Mouse (Mus musculus) kidney, embryonic 16.5 days (tissue): ENCODE data around the gene Tbx4. TPM values are rescaled to one million over a fixed set of nuclear protein-coding genes. Genes with fewer than 3 reads are reported as not detected.

Experiments
- ATAC-seq: fragments of 200-750 bp; cut with Nextera tagmentation; 2 replicates; pipeline ENCODE4 v1.8.0; 2017; ENCODE audit warnings: moderate TSS enrichment; ENCODE audit not compliant: low FRiP score, low TSS enrichment
- H3K27ac ChIP-seq: fragments of 300-500 bp; sonication (generic); 2 replicates; pipeline ENCODE4 v1.5.1; 2014; ENCODE audit warnings: low read length
- H3K27me3 ChIP-seq: fragments of 300-500 bp; sonication (generic); 2 replicates; pipeline ENCODE4 v1.6.1; 2014; ENCODE audit warnings: low read length, control low read depth, mixed read lengths; ENCODE audit not compliant: insufficient read depth
- H3K36me3 ChIP-seq: fragments of 300-500 bp; sonication (generic); 2 replicates; pipeline ENCODE4 v1.6.1; 2014; ENCODE audit warnings: low read length, control low read depth, mixed read lengths; ENCODE audit not compliant: insufficient read depth
- H3K4me1 ChIP-seq: fragments of 300-500 bp; sonication (generic); 2 replicates; pipeline ENCODE4 v1.6.1; 2014; ENCODE audit warnings: low read length, control low read depth, mixed read lengths; ENCODE audit not compliant: insufficient read depth
- H3K4me2 ChIP-seq: fragments of 300-500 bp; sonication (generic); replicated peaks from 2 replicates; pipeline ENCODE4 v1.6.1; 2014; ENCODE audit warnings: low read depth, low read length
- H3K4me3 ChIP-seq: fragments of 300-500 bp; sonication (generic); 2 replicates; pipeline ENCODE4 v1.5.1; 2014; ENCODE audit warnings: mild to moderate bottlenecking, low read length
- H3K9ac ChIP-seq: fragments of 300-500 bp; sonication (generic); replicated peaks from 2 replicates; pipeline ENCODE4 v1.6.1; 2014; ENCODE audit warnings: low read length
- H3K9me3 ChIP-seq: fragments of 300-500 bp; sonication (generic); 2 replicates; pipeline ENCODE4 v1.6.1; 2016; ENCODE audit warnings: low read length, control low read depth
- WGBS: fragments of 180-500 bp; shearing (Covaris S2); extraction: QIAGEN DNeasy Blood & Tissue Kit; methylation state at CpG from one replicate; pipeline ENCODE4 v1.1.7; 2014; 5-methylcytosine and 5-hydroxymethylcytosine counted together
- polyA plus RNA-seq: library from polyadenylated mRNA; unstranded; fragments of >200 nt; fragmentation: Nextera tagmentation; extraction: Ambion mirVana; gene quantifications from 2 replicates; pipeline ENCODE4 v1.2.1, GENCODE M21; 2015

Gene Tbx4
- 0.24 and 1.7 TPM in 2 replicates for polyA plus RNA-seq

DNA sequence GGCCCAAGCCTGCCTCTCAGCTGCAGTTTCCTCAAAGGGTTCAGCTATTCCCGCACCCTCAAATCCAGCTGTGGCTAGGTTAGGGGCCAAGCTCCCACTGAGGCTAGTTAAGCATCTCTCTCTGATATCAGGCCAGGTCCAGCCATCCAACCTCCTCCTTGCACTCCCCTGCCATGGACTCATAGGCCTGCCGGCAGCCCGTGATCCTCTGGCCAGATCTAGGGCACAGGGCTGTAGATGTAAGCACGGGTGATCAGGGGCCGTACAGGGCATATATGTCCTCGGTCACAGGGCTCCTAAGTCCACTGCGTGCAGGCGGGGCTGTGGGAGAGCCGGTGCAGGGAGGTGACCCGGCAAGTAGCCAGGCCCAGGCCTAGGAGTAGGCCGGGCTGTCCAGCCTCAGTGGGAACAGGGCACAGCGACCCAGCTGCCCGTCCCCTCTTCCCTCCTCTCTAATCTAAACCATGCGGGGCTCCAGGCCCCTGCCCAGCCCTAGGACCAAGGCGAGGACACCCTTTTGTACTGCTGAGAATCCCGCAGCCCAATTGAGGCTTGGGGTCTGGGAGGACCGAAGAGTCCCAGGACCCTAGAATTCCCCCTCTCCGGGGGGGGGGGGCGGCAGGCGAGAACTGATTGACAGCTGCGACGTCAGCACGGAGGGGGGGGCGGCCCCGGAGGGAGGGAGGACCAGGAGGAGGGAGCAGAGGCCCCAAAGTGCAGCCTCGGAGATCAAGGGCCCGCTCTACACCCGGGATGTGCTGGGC lies at the start of gene Tbx4:
Gene Tbx4, plus strand, starts transcription at position 758 of the 764 bp plus-strand sequence.
- no peak within 1 kb of the TSS for H3K4me2 ChIP-seq
- no peak within 1 kb of the TSS for H3K27ac ChIP-seq
- peaks cover 19% of the 10 kb centered on the region for H3K4me1 ChIP-seq
- H3K27me3 ChIP-seq = peaks cover 94% of the 10 kb centered on the region
- 25% methylated on average over 21 of the region's 28 CpGs for WGBS
- H3K9ac ChIP-seq = no peak within 1 kb of the TSS
- no peak within 1 kb of the TSS for H3K4me3 ChIP-seq
- no peaks in the 10 kb centered on the region for H3K9me3 ChIP-seq
- no peaks in the 10 kb centered on the region for H3K36me3 ChIP-seq
- no peak for ATAC-seq

- peak overlapping the region; percentile 79 for H3K4me2 ChIP-seq
- peak overlapping the region; percentile 94 for H3K9ac ChIP-seq
- H3K27ac ChIP-seq = peak overlapping the region; percentile 94
- H3K36me3 ChIP-seq = peaks cover 6% of the 10 kb centered on the region; the same call in 1 of the 2 replicates
- no peaks in the 10 kb centered on the region for H3K9me3 ChIP-seq
- WGBS = 5% methylated on average over 32 of the region's 32 CpGs
- ATAC-seq = no peak
- H3K27me3 ChIP-seq = peaks cover 62% of the 10 kb centered on the region
- H3K4me1 ChIP-seq = peaks cover 26% of the 10 kb centered on the region
- peak overlapping the region; percentile 74 for H3K4me3 ChIP-seq
Measured at GRCm38 (mm10) chr11:85836523-85837290, 49.5 kb upstream of the Tbx4 start.

GRCm38 (mm10) chr11:85837291-85837647 lies 49.0 kb upstream of the Tbx4 start:
- WGBS = 2% methylated on average over 18 of the region's 18 CpGs
- no peak for ATAC-seq

DNA sequence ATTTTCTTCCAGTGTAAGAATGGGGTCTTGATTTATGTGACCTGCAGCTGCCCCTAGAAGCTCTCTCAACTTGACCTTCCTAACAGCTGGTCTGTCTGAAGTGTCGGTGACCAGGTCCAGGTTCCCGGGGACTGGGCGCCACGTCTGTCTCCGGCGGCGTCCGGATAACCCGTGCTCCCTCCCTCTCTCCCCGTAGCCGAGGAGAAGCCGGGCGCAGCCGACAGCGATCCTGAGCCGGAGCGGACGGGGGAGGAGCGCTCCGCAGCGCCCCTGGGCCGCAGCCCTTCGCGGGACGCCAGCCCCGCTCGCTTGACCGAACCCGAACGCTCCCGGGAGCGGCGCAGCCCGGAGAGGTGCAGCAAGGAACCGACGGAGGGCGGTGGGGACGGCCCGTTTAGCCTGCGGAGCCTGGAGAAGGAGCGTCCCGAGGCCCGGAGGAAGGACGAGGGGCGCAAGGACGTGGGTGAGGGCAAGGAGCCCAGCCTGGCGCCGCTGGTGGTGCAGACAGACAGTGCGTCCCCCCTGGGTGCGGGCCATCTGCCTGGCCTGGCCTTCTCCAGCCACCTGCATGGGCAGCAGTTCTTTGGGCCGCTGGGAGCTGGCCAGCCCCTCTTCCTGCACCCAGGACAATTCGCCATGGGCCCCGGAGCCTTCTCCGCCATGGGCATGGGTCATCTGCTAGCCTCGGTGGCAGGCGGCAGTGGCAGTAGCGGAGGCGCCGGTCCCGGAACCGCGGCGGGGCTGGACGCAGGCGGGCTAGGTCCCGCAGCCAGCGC lies 48.4 kb upstream of the Tbx4 start:
- Histone ChIP-seq H3K36me3 (peaks cover 6% of the 10 kb centered on the region; the same call in 1 of the 2 replicates), H3K4me1 (peaks cover 34% of the 10 kb centered on the region), H3K4me3 (peak overlapping the region; percentile 74), H3K9ac (peak overlapping the region; percentile 94), H3K27me3 (peaks cover 67% of the 10 kb centered on the region), H3K4me2 (peak overlapping the region; percentile 79), H3K27ac (peak overlapping the region; percentile 94), H3K9me3 (no peaks in the 10 kb centered on the region)
- WGBS = 5% methylated on average over 66 of the region's 67 CpGs
- no peak for ATAC-seq

More at GRCm38 (mm10) chr11:85837291-85837647, 49.0 kb upstream of the Tbx4 start:
- Histone ChIP-seq H3K4me2 (peak overlapping the region; percentile 79), H3K9me3 (no peaks in the 10 kb centered on the region), H3K36me3 (peaks cover 6% of the 10 kb centered on the region; the same call in 1 of the 2 replicates), H3K27ac (peak overlapping the region; percentile 94), H3K27me3 (peaks cover 64% of the 10 kb centered on the region), H3K4me3 (peak overlapping the region; percentile 74), H3K9ac (peak overlapping the region; percentile 94), H3K4me1 (peaks cover 30% of the 10 kb centered on the region)

DNA sequence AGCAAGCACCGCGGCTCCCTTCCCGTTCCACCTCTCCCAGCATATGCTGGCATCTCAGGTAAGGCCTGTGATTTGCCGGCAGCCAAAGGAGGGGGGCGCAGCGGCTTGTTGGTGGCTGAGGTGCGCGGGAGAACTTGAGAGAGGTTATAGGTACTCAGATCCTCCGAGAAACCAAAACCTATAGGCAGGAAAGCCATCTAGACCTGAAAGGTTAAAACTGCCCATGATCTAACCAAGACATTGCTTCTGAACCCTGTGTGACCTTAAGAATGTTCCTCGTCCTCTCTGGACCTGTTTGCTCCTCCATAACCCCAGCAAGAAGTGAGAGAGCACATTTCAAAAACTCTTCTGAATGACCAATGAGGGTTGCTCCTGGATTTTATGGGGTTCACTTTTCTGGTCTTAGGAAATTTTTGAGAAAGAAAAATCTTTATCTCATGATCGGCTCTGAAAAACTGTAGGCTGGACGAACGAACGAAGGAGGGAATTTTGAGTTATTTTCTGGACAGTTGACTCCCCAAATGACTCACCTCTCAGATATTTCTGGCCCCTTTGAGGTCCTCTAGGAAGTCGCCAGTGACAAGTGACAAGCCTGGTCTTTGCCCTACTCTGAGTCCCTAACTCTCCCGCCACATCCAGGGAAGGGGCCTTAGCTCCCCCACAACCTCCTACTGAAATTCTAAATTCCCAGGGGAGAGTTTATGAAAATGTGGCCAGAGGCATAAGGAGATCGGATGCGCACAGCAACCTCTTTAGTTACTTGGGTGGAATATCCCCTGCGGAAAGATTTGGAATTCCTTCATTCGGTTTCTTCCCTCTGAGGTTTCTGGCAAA lies 47.6 kb upstream of the Tbx4 start:
- H3K4me1 ChIP-seq = peaks cover 41% of the 10 kb centered on the region
- peak overlapping the region; percentile 94 for H3K27ac ChIP-seq
- H3K9ac ChIP-seq = peak overlapping the region; percentile 94
- 18% methylated on average over 20 of the region's 20 CpGs for WGBS
- peak overlapping the region; percentile 74 for H3K4me3 ChIP-seq
- peak overlapping the region; percentile 79 for H3K4me2 ChIP-seq
- no peak for ATAC-seq
- H3K9me3 ChIP-seq = no peaks in the 10 kb centered on the region
- peaks cover 67% of the 10 kb centered on the region for H3K27me3 ChIP-seq
- peaks cover 6% of the 10 kb centered on the region; the same call in 1 of the 2 replicates for H3K36me3 ChIP-seq

- H3K4me1 ChIP-seq = peaks cover 45% of the 10 kb centered on the region
- H3K27ac ChIP-seq = peak overlapping the region; percentile 94
- no peaks in the 10 kb centered on the region for H3K9me3 ChIP-seq
- no peak for ATAC-seq
- WGBS = 26% methylated on average over 7 of the region's 7 CpGs
- peak overlapping the region; percentile 79 for H3K4me2 ChIP-seq
- H3K9ac ChIP-seq = peak overlapping the region; percentile 94
- H3K36me3 ChIP-seq = peaks cover 6% of the 10 kb centered on the region; the same call in 1 of the 2 replicates
- H3K4me3 ChIP-seq = peak overlapping the region; percentile 74
- peaks cover 63% of the 10 kb centered on the region for H3K27me3 ChIP-seq
Measured at GRCm38 (mm10) chr11:85839258-85840030, 46.8 kb upstream of the Tbx4 start.

DNA sequence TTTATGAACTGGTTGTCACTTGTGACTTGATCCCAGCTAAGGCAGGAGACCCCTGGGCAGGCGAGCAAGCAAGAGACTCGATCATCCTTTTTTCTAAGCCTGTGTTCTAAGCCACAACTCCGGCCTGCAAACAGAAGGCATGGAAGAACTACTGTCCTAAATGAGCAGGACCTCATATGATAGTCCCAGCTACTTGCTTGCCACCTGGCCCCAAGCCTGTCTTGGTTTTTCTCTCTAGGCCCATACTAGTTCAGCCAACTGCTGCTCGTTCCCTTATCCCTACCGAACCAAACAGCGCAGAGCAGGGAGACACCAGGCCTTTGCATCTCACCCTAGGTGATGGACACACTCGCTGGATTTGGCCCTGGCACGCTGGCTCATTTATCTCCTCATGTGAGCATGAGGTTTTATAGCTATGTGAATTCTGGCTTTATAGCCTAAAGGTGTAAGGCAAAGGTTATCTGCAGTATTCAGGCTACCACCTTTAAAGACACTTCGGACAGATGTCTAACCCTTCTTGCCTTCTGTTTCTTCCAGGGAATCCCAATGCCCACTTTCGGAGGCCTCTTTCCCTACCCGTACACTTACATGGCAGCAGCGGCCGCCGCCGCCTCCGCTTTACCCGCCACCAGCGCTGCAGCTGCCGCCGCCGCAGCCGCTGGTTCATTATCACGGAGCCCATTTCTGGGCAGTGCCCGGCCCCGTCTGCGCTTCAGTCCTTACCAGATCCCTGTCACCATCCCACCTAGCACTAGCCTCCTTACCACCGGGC lies 46.0 kb upstream of the Tbx4 start:
- H3K27me3 ChIP-seq = peaks cover 56% of the 10 kb centered on the region

DNA sequence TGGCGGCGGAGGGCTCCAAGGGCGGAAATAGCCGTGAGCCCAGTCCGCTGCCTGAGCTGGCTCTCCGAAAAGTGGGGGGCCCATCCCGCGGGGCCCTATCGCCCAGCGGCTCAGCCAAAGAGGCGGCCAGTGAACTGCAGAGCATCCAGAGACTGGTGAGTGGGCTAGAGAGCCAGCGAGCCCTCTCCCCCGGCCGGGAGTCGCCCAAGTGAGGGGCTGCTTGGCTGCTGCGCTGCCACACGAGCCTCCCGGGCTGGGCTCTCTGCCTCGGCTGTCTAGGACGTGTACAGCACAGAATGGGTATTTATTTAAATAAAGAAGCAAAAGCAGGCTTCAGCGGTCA lies 45.4 kb upstream of the Tbx4 start:
- H3K4me2 ChIP-seq = peak overlapping the region; percentile 79
- H3K27me3 ChIP-seq = peaks cover 54% of the 10 kb centered on the region
- H3K4me1 ChIP-seq = peaks cover 53% of the 10 kb centered on the region
- WGBS = 12% methylated on average over 21 of the region's 21 CpGs
- peak overlapping the region; percentile 94 for H3K27ac ChIP-seq
- peak overlapping the region; percentile 74 for H3K4me3 ChIP-seq
- H3K36me3 ChIP-seq = peaks cover 6% of the 10 kb centered on the region; the same call in 1 of the 2 replicates
- H3K9ac ChIP-seq = peak overlapping the region; percentile 94
- no peak for ATAC-seq
- H3K9me3 ChIP-seq = no peaks in the 10 kb centered on the region

More for the DNA sequence above, 46.0 kb upstream of the Tbx4 start:
- H3K9me3 ChIP-seq = no peaks in the 10 kb centered on the region
- H3K36me3 ChIP-seq = peaks cover 6% of the 10 kb centered on the region; the same call in 1 of the 2 replicates
- peak overlapping the region; percentile 94 for H3K9ac ChIP-seq
- WGBS = 18% methylated on average over 26 of the region's 27 CpGs
- peak overlapping the region; percentile 74 for H3K4me3 ChIP-seq
- peak overlapping the region; percentile 79 for H3K4me2 ChIP-seq
- peak overlapping the region; percentile 94 for H3K27ac ChIP-seq
- ATAC-seq = no peak
- H3K4me1 ChIP-seq = peaks cover 48% of the 10 kb centered on the region
